Mouse (Mus musculus): ENCODE data around the gene Hsd3b7. TPM values are rescaled to one million over a fixed set of nuclear protein-coding genes. Genes with fewer than 3 reads are reported as not detected.
A peak's percentile ranks its signal among the peaks of the same experiment; 100 is the strongest.

The Hsd3b7 gene
- polyA plus RNA-seq, 1 experiment, result 0.43 TPM

- Histone ChIP-seq H3K36me3 (ENCODE audit: control insufficient read depth) (peaks cover 98% of the 10 kb centered on the region), H3K27me3 (ENCODE audit: control insufficient read depth) (no peaks in the 10 kb centered on the region), H3K9me3 (ENCODE audit: control insufficient read depth, low read length) (no peaks in the 10 kb centered on the region), H3K4me3 (replicated peaks) (no peak overlapping the region), H3K4me1 (ENCODE audit: control insufficient read depth) (peaks cover 17% of the 10 kb centered on the region)
- TF ChIP-seq GATA1 (IDR thresholded peaks at IDR 0.05; ENCODE audit: low read length) (no peak), TAL1 (IDR thresholded peaks at IDR 0.05; ENCODE audit: low read length) (no peak)
These were observed 3.1 kb upstream of the Hsd3b7 start for GRCm38 (mm10) chr7:127797076-127797845.

GRCm38 (mm10) chr7:127798591-127798990 lies 1.8 kb upstream of the Hsd3b7 start:
- Histone ChIP-seq H3K36me3 (ENCODE audit: control insufficient read depth) (peaks cover 96% of the 10 kb centered on the region), H3K27me3 (ENCODE audit: control insufficient read depth) (no peaks in the 10 kb centered on the region), H3K4me1 (ENCODE audit: control insufficient read depth) (peaks cover 24% of the 10 kb centered on the region), H3K9me3 (ENCODE audit: control insufficient read depth, low read length) (no peaks in the 10 kb centered on the region), H3K4me3 (replicated peaks) (no peak overlapping the region)
- TF ChIP-seq GATA1 (IDR thresholded peaks at IDR 0.05; ENCODE audit: low read length) (no peak), TAL1 (IDR thresholded peaks at IDR 0.05; ENCODE audit: low read length) (no peak)

DNA sequence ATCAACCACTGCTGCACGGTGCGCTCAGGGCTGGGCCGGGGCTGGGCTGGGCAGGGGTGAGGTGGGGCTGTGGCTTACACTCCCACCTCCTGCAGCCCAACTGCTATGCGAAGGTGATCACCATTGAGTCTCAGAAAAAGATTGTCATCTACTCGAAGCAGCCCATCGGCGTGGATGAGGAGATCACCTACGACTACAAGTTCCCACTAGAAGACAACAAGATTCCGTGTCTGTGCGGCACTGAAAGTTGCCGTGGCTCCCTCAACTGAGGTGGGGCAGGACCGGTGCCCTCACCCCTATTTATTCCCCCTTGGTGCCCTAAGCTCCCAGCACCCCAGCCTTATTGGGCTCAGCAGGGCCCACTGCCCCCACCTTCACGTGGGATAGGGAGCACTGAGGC lies 1.2 kb upstream of the Hsd3b7 start:
- Histone ChIP-seq H3K27me3 (ENCODE audit: control insufficient read depth) (no peaks in the 10 kb centered on the region), H3K4me1 (ENCODE audit: control insufficient read depth) (peaks cover 30% of the 10 kb centered on the region), H3K4me3 (replicated peaks) (no peak overlapping the region), H3K36me3 (ENCODE audit: control insufficient read depth) (peaks cover 97% of the 10 kb centered on the region), H3K9me3 (ENCODE audit: control insufficient read depth, low read length) (no peaks in the 10 kb centered on the region)
- TF ChIP-seq GATA1 (IDR thresholded peaks at IDR 0.05; ENCODE audit: low read length) (no peak), TAL1 (IDR thresholded peaks at IDR 0.05; ENCODE audit: low read length) (no peak)

GRCm38 (mm10) chr7:127799738-127800137 lies 666 bp upstream of the Hsd3b7 start:
- H3K4me1 ChIP-seq (ENCODE audit: control insufficient read depth), result peaks cover 35% of the 10 kb centered on the region
- H3K4me3 ChIP-seq (replicated peaks), result no peak overlapping the region
- H3K27me3 ChIP-seq (ENCODE audit: control insufficient read depth), result no peaks in the 10 kb centered on the region
- H3K9me3 ChIP-seq (ENCODE audit: control insufficient read depth, low read length), result no peaks in the 10 kb centered on the region
- no peak for TF ChIP-seq TAL1 (IDR thresholded peaks at IDR 0.05; ENCODE audit: low read length)
- no peak for TF ChIP-seq GATA1 (IDR thresholded peaks at IDR 0.05; ENCODE audit: low read length)
- H3K36me3 ChIP-seq (ENCODE audit: control insufficient read depth), result peaks cover 95% of the 10 kb centered on the region

DNA sequence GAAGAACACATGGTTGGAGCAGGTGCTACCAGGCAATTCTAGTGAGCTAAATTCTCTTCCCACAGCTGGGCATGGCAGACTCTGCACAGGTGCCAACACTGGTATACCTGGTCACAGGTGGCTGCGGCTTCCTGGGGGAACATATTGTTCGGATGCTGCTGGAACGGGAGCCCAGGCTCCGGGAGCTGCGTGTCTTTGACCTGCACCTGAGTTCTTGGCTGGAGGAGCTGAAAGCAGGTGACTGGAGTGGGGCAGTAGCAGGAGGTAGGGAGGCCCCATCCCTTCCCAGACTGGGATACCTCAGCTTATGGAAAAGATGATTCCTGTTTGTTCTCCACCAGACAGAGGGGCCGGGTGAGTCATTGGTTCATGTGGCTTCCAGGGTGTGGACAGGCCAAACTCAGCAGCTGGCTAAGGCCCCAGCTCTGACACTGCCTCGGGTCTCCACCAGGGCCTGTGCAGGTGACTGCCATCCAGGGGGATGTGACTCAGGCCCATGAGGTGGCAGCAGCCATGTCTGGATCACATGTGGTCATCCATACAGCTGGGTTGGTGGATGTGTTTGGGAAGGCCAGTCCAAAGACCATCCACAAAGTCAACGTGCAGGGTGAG lies 712 bp downstream of the Hsd3b7 start:
- peak overlapping the region; percentile 40 for H3K4me3 ChIP-seq (replicated peaks)
- H3K27me3 ChIP-seq (ENCODE audit: control insufficient read depth), result no peaks in the 10 kb centered on the region
- peaks cover 81% of the 10 kb centered on the region for H3K36me3 ChIP-seq (ENCODE audit: control insufficient read depth)
- H3K4me1 ChIP-seq (ENCODE audit: control insufficient read depth), result peaks cover 48% of the 10 kb centered on the region
- no peak for TF ChIP-seq TAL1 (IDR thresholded peaks at IDR 0.05; ENCODE audit: low read length)
- no peak for TF ChIP-seq GATA1 (IDR thresholded peaks at IDR 0.05; ENCODE audit: low read length)
- H3K9me3 ChIP-seq (ENCODE audit: control insufficient read depth, low read length), result no peaks in the 10 kb centered on the region

DNA sequence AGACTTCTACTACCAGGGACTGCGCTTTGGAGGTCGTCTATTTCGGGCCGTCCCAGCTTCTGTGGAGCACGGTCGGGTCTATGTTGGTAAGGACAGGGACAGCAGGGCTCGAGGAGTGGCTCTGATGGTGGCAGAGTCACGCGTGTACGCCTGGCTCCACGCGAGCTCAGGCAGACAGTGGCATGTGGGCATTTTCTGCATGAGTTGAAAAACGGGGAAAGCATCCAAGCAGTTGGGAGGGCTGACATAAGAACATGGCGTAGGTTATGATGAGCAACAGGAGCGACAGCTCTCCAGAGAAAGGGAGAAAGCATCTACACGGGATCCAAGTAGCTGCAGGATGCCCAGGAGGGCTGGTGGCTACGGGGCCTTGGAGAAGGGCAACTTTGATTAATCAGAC lies 1.9 kb downstream of the Hsd3b7 start:
- Histone ChIP-seq H3K27me3 (ENCODE audit: control insufficient read depth) (no peaks in the 10 kb centered on the region), H3K36me3 (ENCODE audit: control insufficient read depth) (peaks cover 69% of the 10 kb centered on the region), H3K9me3 (ENCODE audit: control insufficient read depth, low read length) (no peaks in the 10 kb centered on the region), H3K4me1 (ENCODE audit: control insufficient read depth) (peaks cover 59% of the 10 kb centered on the region), H3K4me3 (replicated peaks) (no peak overlapping the region)
- TF ChIP-seq GATA1 (IDR thresholded peaks at IDR 0.05; ENCODE audit: low read length) (no peak), TAL1 (IDR thresholded peaks at IDR 0.05; ENCODE audit: low read length) (no peak)

DNA sequence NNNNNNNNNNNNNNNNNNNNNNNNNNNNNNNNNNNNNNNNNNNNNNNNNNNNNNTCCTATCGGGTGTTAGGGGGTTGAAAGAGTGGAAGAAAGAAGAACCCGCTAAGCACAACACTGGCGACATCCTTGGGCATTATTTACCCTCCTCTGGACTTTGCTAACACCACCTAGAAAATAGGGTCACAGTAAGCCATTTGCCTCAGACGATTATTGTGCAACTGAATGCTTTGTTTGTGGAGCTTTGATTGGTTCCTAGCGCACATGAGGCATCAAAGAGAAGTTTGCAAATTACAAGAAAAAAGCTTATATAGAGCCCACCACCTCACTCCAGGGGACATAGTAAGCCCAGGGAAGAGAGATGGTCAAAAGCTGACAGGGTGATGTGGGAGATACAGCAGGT lies 8.4 kb downstream of the Hsd3b7 start:
- Histone ChIP-seq H3K27me3 (ENCODE audit: control insufficient read depth) (no peaks in the 10 kb centered on the region), H3K9me3 (ENCODE audit: control insufficient read depth, low read length) (no peaks in the 10 kb centered on the region), H3K36me3 (ENCODE audit: control insufficient read depth) (peaks cover 6% of the 10 kb centered on the region), H3K4me3 (replicated peaks) (no peak overlapping the region), H3K4me1 (ENCODE audit: control insufficient read depth) (peaks cover 48% of the 10 kb centered on the region)
- TF ChIP-seq GATA1 (IDR thresholded peaks at IDR 0.05; ENCODE audit: low read length), result no peak
- TF ChIP-seq TAL1 (IDR thresholded peaks at IDR 0.05; ENCODE audit: low read length), result no peak

GRCm38 (mm10) chr7:127809846-127810245 lies 9.4 kb downstream of the Hsd3b7 start:
- no peak for TF ChIP-seq GATA1 (IDR thresholded peaks at IDR 0.05; ENCODE audit: low read length)
- TF ChIP-seq TAL1 (IDR thresholded peaks at IDR 0.05; ENCODE audit: low read length), result no peak
- H3K4me1 ChIP-seq (ENCODE audit: control insufficient read depth), result peaks cover 38% of the 10 kb centered on the region
- no peaks in the 10 kb centered on the region for H3K9me3 ChIP-seq (ENCODE audit: control insufficient read depth, low read length)

GRCm38 (mm10) chr7:127810650-127811049 lies 10.2 kb downstream of the Hsd3b7 start:
- TF ChIP-seq TAL1 (IDR thresholded peaks at IDR 0.05; ENCODE audit: low read length) (no peak), GATA1 (IDR thresholded peaks at IDR 0.05; ENCODE audit: low read length) (no peak)
- Histone ChIP-seq H3K4me1 (ENCODE audit: control insufficient read depth) (peaks cover 34% of the 10 kb centered on the region), H3K36me3 (ENCODE audit: control insufficient read depth) (no peaks in the 10 kb centered on the region), H3K27me3 (ENCODE audit: control insufficient read depth) (no peaks in the 10 kb centered on the region), H3K4me3 (replicated peaks) (no peak overlapping the region), H3K9me3 (ENCODE audit: control insufficient read depth, low read length) (no peaks in the 10 kb centered on the region)

More at GRCm38 (mm10) chr7:127809846-127810245, 9.4 kb downstream of the Hsd3b7 start:
- Histone ChIP-seq H3K4me3 (replicated peaks) (no peak overlapping the region), H3K36me3 (ENCODE audit: control insufficient read depth) (no peaks in the 10 kb centered on the region), H3K27me3 (ENCODE audit: control insufficient read depth) (no peaks in the 10 kb centered on the region)
